Mouse (Mus musculus) embryonic facial prominence, embryonic 15.5 days (tissue): ENCODE measurements around the gene Ppp4r4. TPM values are rescaled to one million over a fixed set of nuclear protein-coding genes. Genes with fewer than 3 reads are reported as not detected.

Experiments
- ATAC-seq: fragments of 200-750 bp; cut with Nextera tagmentation; 2 replicates; pipeline ENCODE4 v1.8.0; 2017; ENCODE audit warnings: low read depth, moderate TSS enrichment; ENCODE audit not compliant: insufficient number of reproducible peaks, low FRiP score, low TSS enrichment
- H3K27ac ChIP-seq: fragments of 300-500 bp; sonication (generic); replicated peaks from 2 replicates; pipeline ENCODE4 v1.5.1; 2015; ENCODE audit warnings: mild to moderate bottlenecking, inconsistent platforms
- H3K27me3 ChIP-seq: fragments of 300-500 bp; sonication (generic); 2 replicates; pipeline ENCODE4 v1.6.1; 2015; ENCODE audit warnings: inconsistent platforms
- H3K36me3 ChIP-seq: fragments of 300-500 bp; sonication (generic); 2 replicates; pipeline ENCODE4 v1.6.1; 2015; ENCODE audit warnings: mild to moderate bottlenecking, inconsistent platforms
- H3K4me1 ChIP-seq: fragments of 300-500 bp; sonication (generic); 2 replicates; pipeline ENCODE4 v1.6.1; 2015; ENCODE audit warnings: inconsistent platforms
- H3K4me2 ChIP-seq: fragments of 300-500 bp; sonication (generic); replicated peaks from 2 replicates; pipeline ENCODE4 v1.6.1; 2015; ENCODE audit warnings: mild to moderate bottlenecking, inconsistent platforms
- H3K4me3 ChIP-seq: fragments of 300-500 bp; sonication (generic); replicated peaks from 2 replicates; pipeline ENCODE4 v1.5.1; 2015; ENCODE audit warnings: mild to moderate bottlenecking, inconsistent platforms
- H3K9ac ChIP-seq: fragments of 300-500 bp; sonication (generic); 2 replicates; pipeline ENCODE4 v1.6.1; 2015; ENCODE audit warnings: inconsistent platforms
- H3K9me3 ChIP-seq: fragments of 300-500 bp; sonication (generic); replicated peaks from 2 replicates; pipeline ENCODE4 v1.6.1; 2016; ENCODE audit warnings: inconsistent platforms
- WGBS: fragments of 180-500 bp; shearing (Covaris S2); methylation state at CpG from one replicate; pipeline ENCODE4 v1.1.7; 2015; 5-methylcytosine and 5-hydroxymethylcytosine counted together
- polyA plus RNA-seq: library from polyadenylated mRNA; unstranded; fragments of >200 nt; fragmentation: Nextera tagmentation; extraction: Ambion mirVana; gene quantifications from 2 replicates; pipeline ENCODE4 v1.2.1, GENCODE M21; 2015

Gene Ppp4r4
- polyA plus RNA-seq, 1 experiment from 2014 or later, result 2.5 TPM

DNA sequence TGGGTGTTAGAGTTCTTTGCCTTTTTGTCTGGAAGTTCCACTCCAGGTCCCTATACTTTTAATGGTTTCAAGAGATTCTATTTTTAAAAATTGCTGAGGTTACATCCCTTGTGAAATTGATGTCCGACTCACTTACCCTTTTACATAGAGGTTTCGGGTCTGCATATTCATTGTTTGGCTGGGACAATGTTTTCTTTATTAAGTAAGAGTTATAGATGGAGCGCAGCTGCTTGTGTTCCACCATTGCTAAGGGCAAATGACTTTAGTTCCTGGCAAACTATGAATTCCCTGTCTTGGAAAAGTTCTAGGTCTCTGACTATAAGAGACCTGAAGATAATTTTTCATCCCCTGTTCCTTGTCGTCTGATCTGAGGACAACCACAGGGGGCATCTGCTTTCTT, 8.3 kb downstream of the Ppp4r4 start:
- H3K4me2 ChIP-seq, result no peak overlapping the region
- no peaks in the 10 kb centered on the region for H3K4me1 ChIP-seq
- no peak overlapping the region for H3K9ac ChIP-seq
- WGBS, result 65% methylated on average over 4 of the region's 4 CpGs
- H3K9me3 ChIP-seq, result no peaks in the 10 kb centered on the region
- H3K4me3 ChIP-seq, result no peak overlapping the region
- no peak overlapping the region for H3K27ac ChIP-seq
- H3K27me3 ChIP-seq, result no peaks in the 10 kb centered on the region
- H3K36me3 ChIP-seq, result no peaks in the 10 kb centered on the region
- no peak for ATAC-seq

DNA sequence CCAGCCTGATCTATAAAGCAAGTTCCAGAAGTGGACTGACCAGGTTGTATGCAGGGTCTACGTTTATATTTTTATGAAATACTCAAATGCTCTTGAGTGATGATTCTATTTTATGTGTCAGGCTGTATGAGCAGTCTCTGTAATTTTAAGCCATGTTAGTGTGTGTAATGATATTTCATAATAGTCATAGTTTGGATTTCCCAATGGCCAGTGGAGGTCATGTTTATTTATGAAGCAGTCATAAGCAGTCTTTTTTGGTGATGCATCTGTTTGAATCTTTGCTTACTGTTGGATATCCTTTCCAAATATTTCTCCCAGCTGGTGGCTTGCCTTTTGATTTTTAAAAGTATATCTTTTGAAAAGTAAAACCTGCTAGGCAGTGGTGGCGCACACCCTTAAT, 11.3 kb downstream of the Ppp4r4 start:
- H3K4me1 ChIP-seq, result no peaks in the 10 kb centered on the region
- WGBS, result 77% methylated on average over 2 of the region's 2 CpGs
- ATAC-seq, result no peak
- H3K36me3 ChIP-seq, result no peaks in the 10 kb centered on the region
- H3K4me3 ChIP-seq, result no peak overlapping the region
- no peaks in the 10 kb centered on the region for H3K9me3 ChIP-seq
- no peak overlapping the region for H3K27ac ChIP-seq
- H3K27me3 ChIP-seq, result no peaks in the 10 kb centered on the region
- H3K4me2 ChIP-seq, result no peak overlapping the region
- H3K9ac ChIP-seq, result no peak overlapping the region

DNA sequence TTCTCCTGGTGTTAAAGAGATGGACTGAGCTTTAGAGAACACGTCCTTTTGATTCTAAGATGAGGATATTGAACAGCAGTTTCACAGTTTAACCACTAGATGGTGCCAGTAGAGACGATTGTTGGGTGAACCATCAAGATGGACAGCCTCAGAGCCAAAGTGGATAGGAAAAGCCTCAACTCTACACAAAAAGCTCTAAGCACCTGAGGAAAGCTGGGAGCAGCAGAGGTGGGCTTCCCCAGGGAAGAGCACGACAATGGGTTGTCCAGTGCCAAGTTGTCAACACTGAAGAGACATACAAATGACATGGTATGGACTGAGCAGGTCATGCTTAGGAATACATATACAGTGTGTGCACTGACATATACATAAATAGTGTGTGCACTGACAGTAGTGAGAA, 12.1 kb downstream of the Ppp4r4 start:
- ATAC-seq, result no peak
- Histone ChIP-seq H3K27me3 (no peaks in the 10 kb centered on the region), H3K9me3 (no peaks in the 10 kb centered on the region), H3K4me2 (no peak overlapping the region), H3K27ac (no peak overlapping the region), H3K4me3 (no peak overlapping the region), H3K36me3 (no peaks in the 10 kb centered on the region), H3K9ac (no peak overlapping the region), H3K4me1 (no peaks in the 10 kb centered on the region)
- 3% methylated on average over 3 of the region's 3 CpGs for WGBS

DNA sequence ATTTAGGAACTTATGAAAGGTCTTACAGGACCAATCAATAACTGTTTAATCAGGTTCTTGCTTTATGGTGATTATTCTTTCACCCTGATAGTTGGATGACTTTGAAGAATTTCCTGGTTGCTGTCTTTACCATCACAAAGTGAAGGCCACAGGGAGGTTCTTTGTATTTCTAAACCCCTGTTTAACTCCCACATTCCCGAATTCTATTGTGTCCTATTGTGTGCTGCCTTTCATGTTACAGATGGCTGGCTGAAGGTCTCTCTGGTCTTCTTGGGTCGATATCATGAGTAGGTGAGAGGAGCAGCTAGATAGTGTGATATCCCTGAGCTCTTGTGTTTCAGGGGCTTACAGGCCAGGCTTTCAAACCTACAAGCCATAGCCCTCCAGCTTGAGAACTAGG, 15.4 kb downstream of the Ppp4r4 start:
- Histone ChIP-seq H3K4me2 (no peak overlapping the region), H3K27ac (no peak overlapping the region), H3K36me3 (no peaks in the 10 kb centered on the region), H3K9ac (no peak overlapping the region), H3K9me3 (no peaks in the 10 kb centered on the region), H3K4me3 (no peak overlapping the region), H3K27me3 (no peaks in the 10 kb centered on the region), H3K4me1 (no peaks in the 10 kb centered on the region)
- ATAC-seq, result no peak
- 52% methylated on average over 2 of the region's 2 CpGs for WGBS

DNA sequence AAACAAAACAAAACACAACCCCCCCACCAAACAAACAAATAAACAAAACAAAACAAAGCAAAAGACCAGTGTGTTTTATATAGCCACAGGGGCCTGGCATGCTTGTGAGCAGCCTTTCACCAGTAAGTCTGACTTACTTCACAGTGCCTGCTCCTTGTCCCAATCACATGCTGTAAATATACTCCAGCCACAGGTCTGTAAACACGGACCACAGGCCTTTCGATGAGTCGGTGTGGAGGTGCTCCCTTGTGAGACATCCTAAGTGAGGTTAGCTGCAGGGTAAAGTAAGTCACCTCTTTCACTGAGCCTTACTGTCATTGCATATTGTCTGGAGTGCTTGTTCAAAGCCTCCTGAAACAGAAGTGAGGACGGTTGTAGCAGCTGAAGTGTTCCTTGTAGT, 16.4 kb downstream of the Ppp4r4 start:
- Histone ChIP-seq H3K4me2 (no peak overlapping the region), H3K4me3 (no peak overlapping the region), H3K9ac (no peak overlapping the region), H3K4me1 (no peaks in the 10 kb centered on the region), H3K36me3 (no peaks in the 10 kb centered on the region), H3K27ac (no peak overlapping the region), H3K9me3 (no peaks in the 10 kb centered on the region), H3K27me3 (no peaks in the 10 kb centered on the region)
- WGBS, result 56% methylated on average over 4 of the region's 4 CpGs
- no peak for ATAC-seq

DNA sequence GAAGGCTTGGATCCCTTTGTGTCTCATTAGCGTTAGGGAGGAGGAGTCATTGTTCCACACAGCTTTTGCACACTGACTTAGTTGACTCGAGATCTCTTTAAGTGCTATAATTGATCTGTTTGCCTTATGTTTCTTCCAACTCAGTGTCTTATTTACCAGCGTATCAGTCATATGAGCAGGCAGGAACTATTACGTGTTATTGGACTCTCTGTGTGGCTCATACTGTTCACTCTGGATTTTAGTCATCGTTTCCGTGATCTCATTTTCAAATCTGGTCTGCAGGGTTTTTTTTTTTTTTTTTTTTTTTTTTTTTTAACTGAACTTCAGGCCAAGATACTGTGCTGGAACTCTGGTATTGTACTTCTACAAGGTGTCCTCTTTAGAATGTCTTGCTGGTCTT, 18.0 kb downstream of the Ppp4r4 start:
- H3K9ac ChIP-seq, result no peak overlapping the region
- 70% methylated on average over 6 of the region's 6 CpGs for WGBS
- no peak for ATAC-seq
- no peak overlapping the region for H3K4me2 ChIP-seq
- no peak overlapping the region for H3K27ac ChIP-seq
- H3K4me3 ChIP-seq, result no peak overlapping the region
- H3K27me3 ChIP-seq, result no peaks in the 10 kb centered on the region
- H3K4me1 ChIP-seq, result no peaks in the 10 kb centered on the region
- H3K9me3 ChIP-seq, result no peaks in the 10 kb centered on the region
- no peaks in the 10 kb centered on the region for H3K36me3 ChIP-seq

DNA sequence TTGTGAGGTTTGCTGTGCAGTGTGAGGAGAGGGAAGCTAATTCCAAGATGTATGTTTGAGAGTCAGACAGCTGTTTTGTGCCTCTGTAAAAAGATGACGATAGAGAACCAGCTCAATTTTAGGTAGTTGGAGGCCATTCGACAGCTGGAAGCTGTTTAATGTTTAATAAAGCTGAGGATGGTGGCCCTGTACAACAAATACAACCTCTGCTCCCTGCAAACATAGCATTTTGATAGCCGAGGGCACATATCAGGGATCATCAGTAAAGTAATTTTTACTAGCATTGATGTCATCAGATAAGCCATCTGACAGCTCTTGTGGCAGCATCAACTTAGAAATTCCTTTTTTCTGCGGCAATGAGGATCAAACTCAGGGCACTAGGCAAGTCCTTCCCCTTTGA, 19.3 kb downstream of the Ppp4r4 start:
- no peaks in the 10 kb centered on the region for H3K27me3 ChIP-seq
- WGBS, result 50% methylated on average over 4 of the region's 4 CpGs
- ATAC-seq, result no peak

DNA sequence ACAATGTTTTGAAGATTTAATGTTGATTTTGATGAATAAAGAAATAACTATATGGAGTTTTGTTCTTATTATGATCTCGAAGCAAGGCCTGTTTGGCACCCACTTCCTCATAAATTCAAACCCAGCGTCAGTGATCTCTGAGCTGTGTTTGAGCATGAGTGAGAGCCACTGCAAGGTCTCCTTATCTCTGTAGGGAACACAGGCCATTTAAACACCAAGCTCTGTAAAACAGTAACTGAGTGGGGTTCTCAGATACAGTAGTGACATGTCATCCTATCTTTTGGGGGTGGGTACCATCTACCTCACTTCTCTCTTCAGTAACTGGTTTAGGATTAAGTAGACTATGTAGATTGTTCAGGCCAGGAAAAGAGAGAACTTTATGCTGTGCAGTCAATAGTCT, 20.4 kb downstream of the Ppp4r4 start:
- Histone ChIP-seq H3K4me1 (no peaks in the 10 kb centered on the region), H3K27ac (no peak overlapping the region), H3K36me3 (no peaks in the 10 kb centered on the region), H3K27me3 (no peaks in the 10 kb centered on the region), H3K4me2 (no peak overlapping the region), H3K9me3 (no peaks in the 10 kb centered on the region), H3K9ac (no peak overlapping the region), H3K4me3 (no peak overlapping the region)
- 94% methylated on average over 2 of the region's 2 CpGs for WGBS
- ATAC-seq, result no peak

More for the DNA sequence above, 19.3 kb downstream of the Ppp4r4 start:
- Histone ChIP-seq H3K36me3 (no peaks in the 10 kb centered on the region), H3K9me3 (no peaks in the 10 kb centered on the region), H3K9ac (no peak overlapping the region), H3K4me3 (no peak overlapping the region), H3K4me2 (no peak overlapping the region), H3K4me1 (no peaks in the 10 kb centered on the region), H3K27ac (no peak overlapping the region)

DNA sequence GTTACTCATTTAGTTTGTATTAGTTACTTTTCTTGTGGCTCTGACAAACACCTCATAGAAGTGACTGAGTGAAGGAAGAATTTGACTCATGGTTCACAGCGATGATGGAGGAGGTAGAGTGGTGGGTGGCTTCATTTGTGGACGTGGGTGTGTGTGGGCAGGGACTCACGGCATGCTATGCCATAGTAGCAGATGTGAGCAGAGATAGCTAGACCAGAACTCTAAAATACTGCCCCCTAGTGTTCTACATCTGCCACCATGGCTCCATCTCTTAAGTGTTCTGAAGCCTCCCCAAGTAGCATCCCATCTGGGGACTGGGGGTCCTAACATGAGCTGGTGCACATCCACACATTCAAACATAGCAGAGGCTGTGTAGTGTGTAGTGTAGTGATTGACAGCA, 21.4 kb downstream of the Ppp4r4 start:
- H3K4me1 ChIP-seq, result no peaks in the 10 kb centered on the region
- H3K9me3 ChIP-seq, result no peaks in the 10 kb centered on the region
- no peak for ATAC-seq
- H3K36me3 ChIP-seq, result no peaks in the 10 kb centered on the region
- no peaks in the 10 kb centered on the region for H3K27me3 ChIP-seq
- no peak overlapping the region for H3K4me3 ChIP-seq
- H3K9ac ChIP-seq, result no peak overlapping the region
- 66% methylated on average over 3 of the region's 3 CpGs for WGBS
- no peak overlapping the region for H3K4me2 ChIP-seq
- no peak overlapping the region for H3K27ac ChIP-seq

DNA sequence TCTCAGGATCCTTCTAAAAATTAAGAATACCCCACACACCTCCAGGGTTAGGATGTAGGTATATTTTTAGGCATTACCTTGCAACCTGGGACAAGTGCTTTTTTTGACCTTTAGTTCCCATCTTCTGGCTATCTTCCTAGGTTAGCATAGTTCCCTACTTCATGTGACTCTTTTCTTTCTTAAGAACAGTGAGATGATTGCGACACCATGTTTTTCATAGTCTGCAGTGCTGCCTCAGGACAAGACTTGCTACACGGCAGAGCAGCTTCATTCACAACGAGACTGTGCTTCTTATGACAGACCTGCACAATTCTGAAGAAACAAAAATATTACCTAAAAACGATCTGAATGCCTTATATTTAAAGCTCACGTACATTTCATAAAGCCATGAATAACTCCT, 24.8 kb downstream of the Ppp4r4 start:
- H3K4me3 ChIP-seq, result no peak overlapping the region
- no peaks in the 10 kb centered on the region for H3K36me3 ChIP-seq
- 88% methylated on average over 5 of the region's 5 CpGs for whole genome bisulfite sequencing
- H3K27ac ChIP-seq, result no peak overlapping the region
- no peak for ATAC-seq
- H3K9me3 ChIP-seq, result no peaks in the 10 kb centered on the region
- H3K27me3 ChIP-seq, result no peaks in the 10 kb centered on the region
- no peak overlapping the region for H3K4me2 ChIP-seq
- H3K4me1 ChIP-seq, result no peaks in the 10 kb centered on the region
- H3K9ac ChIP-seq, result no peak overlapping the region

DNA sequence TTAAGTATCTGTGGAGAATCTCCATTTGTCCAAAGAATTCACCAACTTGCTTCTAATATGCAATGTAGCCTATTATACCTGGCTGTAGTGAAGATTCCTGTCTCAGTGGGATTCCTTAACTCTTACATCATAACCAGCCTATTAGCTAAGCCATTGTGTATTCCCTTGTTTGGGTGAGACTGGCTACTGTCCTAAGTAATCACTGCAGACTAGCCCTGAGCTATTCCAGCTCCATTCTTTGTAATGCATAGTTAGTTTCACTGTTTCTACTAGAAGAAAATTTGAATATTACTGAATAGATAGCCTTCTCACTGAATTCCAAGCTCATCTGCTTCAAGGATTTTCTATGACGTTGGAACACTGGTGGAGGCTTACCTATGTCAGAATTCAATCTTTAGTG, 32.6 kb downstream of the Ppp4r4 start:
- Histone ChIP-seq H3K4me2 (no peak overlapping the region), H3K4me1 (no peaks in the 10 kb centered on the region), H3K4me3 (no peak overlapping the region), H3K36me3 (no peaks in the 10 kb centered on the region), H3K27me3 (no peaks in the 10 kb centered on the region), H3K9ac (no peak overlapping the region), H3K27ac (no peak overlapping the region), H3K9me3 (no peaks in the 10 kb centered on the region)
- 68% methylated on average over 1 of the region's 1 CpGs for WGBS
- no peak for ATAC-seq

DNA sequence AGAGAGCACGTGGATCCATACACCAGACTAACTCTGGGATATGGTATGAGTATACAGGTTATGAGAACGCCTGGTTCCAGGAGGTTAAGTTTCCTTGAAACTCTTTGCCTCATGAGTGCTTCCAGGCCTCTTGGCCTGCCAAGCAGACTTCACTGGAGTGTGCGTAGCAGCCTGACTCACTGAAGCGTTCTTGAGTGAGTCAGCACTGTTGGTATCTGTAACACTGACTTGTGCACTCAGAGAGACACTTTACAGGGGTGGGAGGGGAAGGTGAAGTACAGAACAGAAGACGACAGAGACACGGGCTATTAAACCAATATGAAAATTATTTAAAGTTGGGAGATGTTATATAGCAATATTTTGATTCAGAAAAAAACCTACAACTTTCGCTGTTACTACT, 33.1 kb downstream of the Ppp4r4 start:
- Histone ChIP-seq H3K9me3 (no peaks in the 10 kb centered on the region), H3K4me1 (no peaks in the 10 kb centered on the region), H3K27me3 (no peaks in the 10 kb centered on the region), H3K4me2 (no peak overlapping the region), H3K27ac (no peak overlapping the region), H3K4me3 (no peak overlapping the region), H3K9ac (no peak overlapping the region), H3K36me3 (no peaks in the 10 kb centered on the region)
- ATAC-seq, result no peak
- WGBS, result 72% methylated on average over 7 of the region's 7 CpGs
